Mouse (Mus musculus) v-Abl transformed pro-B cells (cell line): ENCODE results near the gene Foxa3.

ENCODE experiments used
- in situ Hi-C, 2 experiments: fragments of 400-800 bp; cut with MboI; formaldehyde crosslinking; loops; one replicate each; pipeline ENCODE4 v1.15.1; 2025; ENCODE audit not compliant: unreplicated experiment in 2 of 2

Gene Foxa3

GRCm38 (mm10) chr7:19002848-19003498, 20.4 kb downstream of the Foxa3 start:
- in situ Hi-C loops = no loop called here

GRCm38 (mm10) chr7:19002115-19002514, 21.2 kb downstream of the Foxa3 start:
- in situ Hi-C loops = no loop called here

GRCm38 (mm10) chr7:19001807-19002085, 21.6 kb downstream of the Foxa3 start:
- in situ Hi-C loops = no loop called here

GRCm38 (mm10) chr7:19001066-19001806, 22.1 kb downstream of the Foxa3 start:
- in situ Hi-C loops = no loop called here

GRCm38 (mm10) chr7:19000421-19000820, 22.9 kb downstream of the Foxa3 start:
- in situ Hi-C loops = no loop called here

GRCm38 (mm10) chr7:18998835-18999234, 24.5 kb downstream of the Foxa3 start:
- in situ Hi-C loops = no loop called here

- in situ Hi-C loops = no loop called here
Observed at GRCm38 (mm10) chr7:18993036-18993435, 30.3 kb downstream of the Foxa3 start.

GRCm38 (mm10) chr7:18992294-18992675, 31.1 kb downstream of the Foxa3 start:
- in situ Hi-C loops = no loop called here

GRCm38 (mm10) chr7:18991660-18992293, 31.6 kb downstream of the Foxa3 start:
- in situ Hi-C loops = no loop called here

- in situ Hi-C loops = no loop called here
Observed at GRCm38 (mm10) chr7:18990601-18991295, 32.6 kb downstream of the Foxa3 start, which contains the start of gene Mypop. Gene Mypop (plus strand): TSS chr7:18991245.

- in situ Hi-C loops = loop anchor here in 1 of 2 experiments (10.0 kb wide), 1 partner anchor 75 kb away; the partner anchor contains the start of gene Ccdc61
Observed at GRCm38 (mm10) chr7:18989995-18990394, 33.3 kb downstream of the Foxa3 start.

GRCm38 (mm10) chr7:18988780-18989179, 34.6 kb downstream of the Foxa3 start:
- in situ Hi-C loops = loop anchor here in 1 of 2 experiments (10.0 kb wide), 1 partner anchor 74 kb away; the partner anchor contains the start of gene Ccdc61

GRCm38 (mm10) chr7:18987747-18988146, 35.6 kb downstream of the Foxa3 start:
- in situ Hi-C loops = loop anchor here in 1 of 2 experiments (10.0 kb wide), 1 partner anchor 73 kb away; the partner anchor contains the start of gene Ccdc61

- in situ Hi-C loops = loop anchor here in 1 of 2 experiments (10.0 kb wide), 1 partner anchor 72 kb away; the partner anchor contains the start of gene Ccdc61
Observed at GRCm38 (mm10) chr7:18987100-18987499, 36.2 kb downstream of the Foxa3 start, which contains the start of gene Nanos2. Gene Nanos2 (plus strand): TSS chr7:18987400.

- in situ Hi-C loops = loop anchor here in 1 of 2 experiments (10.0 kb wide), 1 partner anchor 72 kb away; the partner anchor contains the start of gene Ccdc61
Observed at GRCm38 (mm10) chr7:18986503-18986902, 36.8 kb downstream of the Foxa3 start.

GRCm38 (mm10) chr7:18978381-18978780, 45.0 kb downstream of the Foxa3 start:
- in situ Hi-C loops = no loop called here

- in situ Hi-C loops = no loop called here
Observed at GRCm38 (mm10) chr7:18970956-18971355, 52.4 kb downstream of the Foxa3 start.

- in situ Hi-C loops = no loop called here
Observed at GRCm38 (mm10) chr7:18967603-18968002, 55.7 kb downstream of the Foxa3 start.

GRCm38 (mm10) chr7:18965312-18965711, 58.0 kb downstream of the Foxa3 start:
- in situ Hi-C loops = no loop called here

GRCm38 (mm10) chr7:18963294-18963843, 60.0 kb downstream of the Foxa3 start:
- in situ Hi-C loops = no loop called here
